ENCODE assay signal across 13 mouse cellular contexts in the genomic region with DNA sequence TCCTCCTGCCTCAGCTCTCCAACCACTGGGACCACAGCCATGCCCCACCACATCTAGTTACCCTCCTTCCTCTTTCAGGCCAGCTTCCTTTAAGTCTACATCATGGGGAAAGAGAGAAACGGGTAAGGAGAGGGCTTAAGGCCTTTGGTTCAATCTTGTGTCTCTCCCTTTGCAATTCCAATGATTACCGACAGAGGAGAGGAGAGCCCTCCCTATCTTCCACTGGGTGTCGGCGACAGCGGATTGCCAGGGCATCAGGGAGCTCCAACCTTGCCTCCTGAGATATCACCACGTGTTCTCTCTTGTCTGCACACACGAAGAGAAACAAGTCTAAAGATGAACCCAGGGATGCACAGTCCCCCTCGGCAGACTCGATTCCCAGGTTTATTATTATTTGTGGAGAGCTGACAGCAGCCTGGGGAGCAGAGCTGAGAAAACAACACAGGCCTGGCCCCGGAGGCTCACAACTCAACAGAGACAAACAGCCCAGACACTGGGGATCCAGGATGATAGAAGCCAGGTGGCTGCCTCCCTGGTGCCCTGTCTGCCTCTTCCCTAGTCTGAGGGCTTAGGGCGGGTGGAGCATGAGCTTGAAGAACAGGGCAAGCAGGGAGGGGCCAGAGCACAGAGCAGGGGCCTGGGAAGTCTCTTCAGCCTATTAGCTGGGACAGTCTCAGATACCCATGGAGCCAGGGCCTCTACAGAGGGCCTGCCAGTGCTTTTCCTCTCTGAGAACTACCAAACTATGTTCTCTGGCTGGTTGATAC.
A peak's percentile ranks its signal among the peaks of the same experiment; 100 is the strongest.
DNase-seq lines count a peak whose midpoint lies in the region; ATAC-seq and TF ChIP-seq lines count a peak whose summit lies in the region.
"Had no signal": no experiment of that assay in that cellular context is flagged by ENCODE, and none has a peak within 500 bp of the region (broad histone marks: within the 10 kb centered on the region; RNA-seq: fewer than 3 reads in every experiment).

No protein-coding gene starts in this region.

- TF ChIP-seq POLR2A in testis, adult 2 months (IDR thresholded peaks at IDR 0.05; ENCODE audit: control insufficient read depth, low read depth, low read length) = no peak

- no peaks in the 10 kb centered on the region for H3K4me1 ChIP-seq in heart, postnatal 0 days (ENCODE audit: control insufficient read depth, insufficient read depth)
- no peaks in the 10 kb centered on the region for H3K4me1 ChIP-seq in testis, adult 2 months (ENCODE audit: control insufficient read depth, insufficient read depth, low read length)
- 0 out of 2 replicates have a peak, but pooled peaks cover 3% of the 10 kb centered on the region for H3K4me1 ChIP-seq in embryonic facial prominence, embryonic 15.5 days
- H3K4me1 ChIP-seq: limb, embryonic 15.5 days had no signal

- TF ChIP-seq EP300 in heart, postnatal 0 days (IDR thresholded peaks at IDR 0.05; ENCODE audit: low read depth) = no peak

- no peak overlapping the region for H3K4me3 ChIP-seq in heart, postnatal 0 days (ENCODE audit: low read depth, low read length)
- H3K4me3 ChIP-seq in testis, adult 2 months (ENCODE audit: control insufficient read depth, low read depth, low read length) = no peak overlapping the region
- H3K4me3 ChIP-seq in embryonic facial prominence, embryonic 15.5 days (replicated peaks) = no peak overlapping the region
- H3K4me3 ChIP-seq: forebrain, embryonic 12.5 days; limb, embryonic 15.5 days had no signal

- no peak for DNase-seq in heart, postnatal 0 days (ENCODE audit: low spot score)
- no peak for DNase-seq in heart, adult 8-10 months (ENCODE audit: low spot score)
- no peak for DNase-seq in testis, postnatal 10 days (ENCODE audit: low spot score)
- DNase-seq in left cerebral cortex, postnatal 14 days (ENCODE audit: low spot score in 2 of 2) = no peak
- no peak for DNase-seq in natural killer cell, adult 2 months (ENCODE audit: low spot score in 2 of 2)
- DNase-seq: cerebellum, postnatal 36 days; layer of hippocampus, adult 9-11 months; retina, postnatal 1 day had no signal

- WGBS in heart, postnatal 0 days = 24% methylated on average over 11 of the region's 11 CpGs
- 36% methylated on average over 11 of the region's 11 CpGs for WGBS in embryonic facial prominence, embryonic 15.5 days

- TF ChIP-seq CTCF in heart, postnatal 0 days (IDR thresholded peaks at IDR 0.05; ENCODE audit: low read depth) = peak; percentile 31; the same call in 1 of the 2 replicates
- peak; percentile 28; the same call in 1 of the 2 replicates for TF ChIP-seq CTCF in testis, adult 2 months (IDR thresholded peaks at IDR 0.05; ENCODE audit: control insufficient read depth, insufficient read depth, insufficient replicate concordance, low read depth, low read length)

- H3K27ac ChIP-seq in heart, postnatal 0 days (ENCODE audit: low read depth) = no peak overlapping the region
- no peak overlapping the region for H3K27ac ChIP-seq in testis, adult 2 months (ENCODE audit: control insufficient read depth, insufficient read depth, low read depth, low read length)
- H3K27ac ChIP-seq in embryonic facial prominence, embryonic 15.5 days (replicated peaks) = no peak overlapping the region
- H3K27ac ChIP-seq: forebrain, embryonic 12.5 days; limb, embryonic 15.5 days had no signal

- no peak for ATAC-seq in heart, postnatal 0 days (ENCODE audit: insufficient read depth, low read depth)
- ATAC-seq in embryonic facial prominence, embryonic 15.5 days (ENCODE audit: insufficient number of reproducible peaks, low FRiP score, low TSS enrichment, low read depth) = peak; percentile 36; the same call in 1 of the 2 replicates
- ATAC-seq in inflammation-experienced regulatory T-cells, adult 6 months = no peak

- H3K4me2 ChIP-seq in heart, postnatal 0 days (ENCODE audit: low read depth, low read length) = no peak overlapping the region
- H3K4me2 ChIP-seq in embryonic facial prominence, embryonic 15.5 days (replicated peaks) = no peak overlapping the region
- H3K4me2 ChIP-seq: forebrain, embryonic 12.5 days; limb, embryonic 15.5 days had no signal

- no peak overlapping the region for H3K9ac ChIP-seq in heart, postnatal 0 days (replicated peaks; ENCODE audit: low read depth, low read length)
- no peak overlapping the region for H3K9ac ChIP-seq in embryonic facial prominence, embryonic 15.5 days
- H3K9ac ChIP-seq: forebrain, embryonic 12.5 days; limb, embryonic 15.5 days had no signal

- H3K36me3 ChIP-seq in heart, postnatal 0 days (replicated peaks; ENCODE audit: control insufficient read depth, insufficient read depth, low read length) = no peaks in the 10 kb centered on the region
- no peaks in the 10 kb centered on the region for H3K36me3 ChIP-seq in testis, adult 2 months (ENCODE audit: control insufficient read depth, insufficient read depth, low read length)
- no peaks in the 10 kb centered on the region for H3K36me3 ChIP-seq in embryonic facial prominence, embryonic 15.5 days
- H3K36me3 ChIP-seq: forebrain, embryonic 12.5 days; limb, embryonic 15.5 days had no signal

- intact Hi-C loops in left cerebral cortex, postnatal 14 days (cut with DNase I) = no loop called here

- H3K27me3 ChIP-seq in heart, postnatal 0 days (ENCODE audit: control insufficient read depth, insufficient read depth, low read length) = no peaks in the 10 kb centered on the region
- no peaks in the 10 kb centered on the region for H3K27me3 ChIP-seq in testis, adult 2 months (ENCODE audit: control insufficient read depth, insufficient read depth, low read length)
- no peaks in the 10 kb centered on the region for H3K27me3 ChIP-seq in embryonic facial prominence, embryonic 15.5 days

- H3K9me3 ChIP-seq in heart, postnatal 0 days (replicated peaks; ENCODE audit: control insufficient read depth, low read length) = no peaks in the 10 kb centered on the region
- no peaks in the 10 kb centered on the region for H3K9me3 ChIP-seq in embryonic facial prominence, embryonic 15.5 days (replicated peaks)
- H3K9me3 ChIP-seq: forebrain, embryonic 12.5 days; limb, embryonic 15.5 days had no signal
